8 mouse cellular contexts compared by ENCODE assay signal in the genomic region with DNA sequence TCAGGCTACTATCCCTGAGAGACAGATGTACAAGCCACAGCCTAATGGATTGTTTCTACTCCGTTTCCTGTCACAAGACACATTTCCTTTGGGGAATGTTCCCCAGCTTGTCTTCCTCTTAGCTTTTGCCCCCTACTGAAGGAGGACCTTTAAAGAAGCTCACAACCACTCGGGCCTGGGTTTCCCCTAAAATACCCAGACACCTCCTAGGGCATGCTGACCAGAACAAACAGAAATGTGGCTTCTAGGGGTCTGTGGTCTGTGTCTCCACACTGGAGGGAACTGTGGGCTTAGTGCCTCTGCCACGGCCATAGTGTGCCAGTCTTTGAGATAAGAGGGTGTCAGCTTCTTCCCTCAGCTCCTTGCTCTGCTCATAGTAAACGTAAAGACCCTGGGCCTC. TPM values are rescaled to one million over a fixed set of nuclear protein-coding genes. Genes with fewer than 3 reads are reported as not detected.
DNase-seq lines count a peak whose midpoint lies in the region; ATAC-seq and TF ChIP-seq lines count a peak whose summit lies in the region.

No protein-coding gene starts in this region.

- intact Hi-C loops in left cerebral cortex, adult 2 months (cut with DNase I) = no loop called here

- no peaks in the 10 kb centered on the region for H3K9me3 ChIP-seq in hindbrain, postnatal 0 days (ENCODE audit: low read length)
- H3K9me3 ChIP-seq in midbrain, postnatal 0 days (ENCODE audit: low read length) = no peaks in the 10 kb centered on the region

- DNase-seq in left cerebral cortex, adult 2 months (ENCODE audit: extremely low spot score in 1 of 2, low spot score in 2 of 2) = no peak
- DNase-seq in left cerebral cortex, adult 11 months (ENCODE audit: low spot score) = no peak
- no peak for DNase-seq in hindbrain, postnatal 0 days (ENCODE audit: low spot score)
- DNase-seq in midbrain, postnatal 0 days (ENCODE audit: low spot score) = no peak
- no peak for DNase-seq in left cerebral cortex, adult 9 months (ENCODE audit: low spot score in 2 of 2)
- DNase-seq in MN1 (ENCODE audit: low spot score) = no peak
- DNase-seq in urinary bladder, adult 2 months (ENCODE audit: low spot score) = no peak

- H3K36me3 ChIP-seq in hindbrain, postnatal 0 days (ENCODE audit: insufficient read depth, low read length) = peaks cover 22% of the 10 kb centered on the region
- peaks cover 25% of the 10 kb centered on the region for H3K36me3 ChIP-seq in midbrain, postnatal 0 days (ENCODE audit: insufficient read depth, low read length)

- no peak overlapping the region for H3K4me2 ChIP-seq in hindbrain, postnatal 0 days (ENCODE audit: low read depth, low read length)
- H3K4me2 ChIP-seq in midbrain, postnatal 0 days (ENCODE audit: low read depth, low read length, poor library complexity, severe bottlenecking) = no peak overlapping the region

- no peaks in the 10 kb centered on the region for H3K27me3 ChIP-seq in hindbrain, postnatal 0 days (ENCODE audit: insufficient read depth, low read length)
- H3K27me3 ChIP-seq in midbrain, postnatal 0 days (ENCODE audit: insufficient read depth, low read length) = no peaks in the 10 kb centered on the region

- no peak overlapping the region for H3K4me3 ChIP-seq in left cerebral cortex, adult 2 months
- peak overlapping the region; percentile 82 for H3K4me3 ChIP-seq in brown adipose tissue, adult 24 weeks (ENCODE audit: insufficient read depth, low read depth, low read length)
- no peak overlapping the region for H3K4me3 ChIP-seq in hindbrain, postnatal 0 days (ENCODE audit: low read length)
- no peak overlapping the region for H3K4me3 ChIP-seq in midbrain, postnatal 0 days (ENCODE audit: low read depth, low read length)

- ATAC-seq in hindbrain, postnatal 0 days = no peak
- ATAC-seq in midbrain, postnatal 0 days (ENCODE audit: low FRiP score) = no peak

- 67% methylated on average over 4 of the region's 4 CpGs for WGBS in hindbrain, postnatal 0 days
- 80% methylated on average over 4 of the region's 4 CpGs for WGBS in midbrain, postnatal 0 days

- no peak for TF ChIP-seq CTCF in left cerebral cortex, adult 2 months (IDR thresholded peaks at IDR 0.05)
- no peak for TF ChIP-seq CTCF in hindbrain, postnatal 0 days (IDR thresholded peaks at IDR 0.05; ENCODE audit: low read depth)
- no peak for TF ChIP-seq CTCF in midbrain, postnatal 0 days (IDR thresholded peaks at IDR 0.05)

- peaks cover 16% of the 10 kb centered on the region for H3K4me1 ChIP-seq in brown adipose tissue, adult 24 weeks (ENCODE audit: control insufficient read depth, insufficient read depth, insufficient read length, low read length)
- peaks cover 18% of the 10 kb centered on the region for H3K4me1 ChIP-seq in hindbrain, postnatal 0 days (ENCODE audit: insufficient read depth, low read length)
- H3K4me1 ChIP-seq in midbrain, postnatal 0 days (ENCODE audit: insufficient read depth, low read length) = peaks cover 10% of the 10 kb centered on the region

- peak overlapping the region; percentile 72 for H3K27ac ChIP-seq in left cerebral cortex, adult 2 months
- peak overlapping the region; percentile 78 for H3K27ac ChIP-seq in brown adipose tissue, adult 24 weeks (replicated peaks; ENCODE audit: low read depth, low read length)
- peak overlapping the region; percentile 33; the same call in 1 of the 2 replicates for H3K27ac ChIP-seq in hindbrain, postnatal 0 days
- H3K27ac ChIP-seq in midbrain, postnatal 0 days (ENCODE audit: low read depth, low read length) = no peak overlapping the region

- H3K9ac ChIP-seq in hindbrain, postnatal 0 days (replicated peaks; ENCODE audit: low read length) = no peak overlapping the region
- H3K9ac ChIP-seq in midbrain, postnatal 0 days (replicated peaks; ENCODE audit: low read length, poor library complexity, severe bottlenecking) = 0 out of 2 replicates have a peak overlapping the region, but pooled peaks have one; percentile 13

RNA-seq across cellular contexts. Expression of a gene that starts 2.6 kb away (rescaled TPM):
- 10 to 100 TPM; 11.6 to 12.8 TPM for total RNA-seq in left cerebral cortex, adult 2 months (2021)
- 0.95 and 2.3 TPM in 2 replicates for polyA plus RNA-seq in brown adipose tissue, adult 24 weeks (2012; ENCODE audit: insufficient read depth, insufficient read length, missing spikeins)
- total RNA-seq in hindbrain, postnatal 0 days (2014; rRNA removed) = 3.4 and 4.1 TPM in 2 replicates
- polyA plus RNA-seq in hindbrain, postnatal 0 days (2015; fragmentation: Nextera tagmentation; extraction: Ambion mirVana) = 4.1 and 5.3 TPM in 2 replicates
- total RNA-seq in midbrain, postnatal 0 days (2014; rRNA removed) = 0.99 and 4.1 TPM in 2 replicates
- polyA plus RNA-seq in midbrain, postnatal 0 days (2015; fragmentation: Nextera tagmentation; extraction: Ambion mirVana) = 4.4 and 6.5 TPM in 2 replicates
- 22.7 and 24.6 TPM in 2 replicates for polyA plus RNA-seq in urinary bladder, adult 2 months (2012; rRNA removed)

RNA-seq across cellular contexts. Expression of a gene that starts 2.7 kb away (rescaled TPM):
- total RNA-seq in left cerebral cortex, adult 2 months (2021) = 10 to 100 TPM; 15.9 to 21.2 TPM
- polyA plus RNA-seq in brown adipose tissue, adult 24 weeks (2012; ENCODE audit: insufficient read depth, insufficient read length, missing spikeins) = 11.5 and 13.6 TPM in 2 replicates
- 9.6 and 10.4 TPM in 2 replicates for total RNA-seq in hindbrain, postnatal 0 days (2014; rRNA removed)
- 12.3 and 14.6 TPM in 2 replicates for polyA plus RNA-seq in hindbrain, postnatal 0 days (2015; fragmentation: Nextera tagmentation; extraction: Ambion mirVana)
- total RNA-seq in midbrain, postnatal 0 days (2014; rRNA removed) = 13.1 and 14.5 TPM in 2 replicates
- 13.1 and 15.9 TPM in 2 replicates for polyA plus RNA-seq in midbrain, postnatal 0 days (2015; fragmentation: Nextera tagmentation; extraction: Ambion mirVana)
- 17.4 and 19.6 TPM in 2 replicates for polyA plus RNA-seq in urinary bladder, adult 2 months (2012; rRNA removed)

RNA-seq across cellular contexts. Expression of a gene that starts 2.8 kb away (rescaled TPM):
- total RNA-seq in left cerebral cortex, adult 2 months (2021) = under 1 TPM; 0.23 to 0.42 TPM
- polyA plus RNA-seq in brown adipose tissue, adult 24 weeks (2012; ENCODE audit: insufficient read depth, insufficient read length, missing spikeins) = not detected in 2 replicates
- total RNA-seq in hindbrain, postnatal 0 days (2014; rRNA removed) = 0.25 and 0.26 TPM in 2 replicates
- 0.18 TPM in 1 of 2 replicates, not detected in the other for polyA plus RNA-seq in hindbrain, postnatal 0 days (2015; fragmentation: Nextera tagmentation; extraction: Ambion mirVana)
- 0.28 TPM in 1 of 2 replicates, not detected in the other for total RNA-seq in midbrain, postnatal 0 days (2014; rRNA removed)
- polyA plus RNA-seq in midbrain, postnatal 0 days (2015; fragmentation: Nextera tagmentation; extraction: Ambion mirVana) = 0.09 and 0.10 TPM in 2 replicates
- 0.81 and 0.94 TPM in 2 replicates for polyA plus RNA-seq in urinary bladder, adult 2 months (2012; rRNA removed)

RNA-seq across cellular contexts. Expression of a gene that starts 9.5 kb away (rescaled TPM):
- 1 to 10 TPM; 4.8 to 7.2 TPM for total RNA-seq in left cerebral cortex, adult 2 months (2021)
- 2.0 TPM in 1 of 2 replicates, not detected in the other for polyA plus RNA-seq in brown adipose tissue, adult 24 weeks (2012; ENCODE audit: insufficient read depth, insufficient read length, missing spikeins)
- 0.97 and 5.2 TPM in 2 replicates for total RNA-seq in hindbrain, postnatal 0 days (2014; rRNA removed)
- polyA plus RNA-seq in hindbrain, postnatal 0 days (2015; fragmentation: Nextera tagmentation; extraction: Ambion mirVana) = 2.9 and 3.7 TPM in 2 replicates
- 3.3 and 4.9 TPM in 2 replicates for total RNA-seq in midbrain, postnatal 0 days (2014; rRNA removed)
- polyA plus RNA-seq in midbrain, postnatal 0 days (2015; fragmentation: Nextera tagmentation; extraction: Ambion mirVana) = 3.2 TPM in 2 replicates
- polyA plus RNA-seq in urinary bladder, adult 2 months (2012; rRNA removed) = 41.4 and 41.6 TPM in 2 replicates

RNA-seq across cellular contexts. Expression of a gene that starts 13.9 kb away (rescaled TPM):
- total RNA-seq in left cerebral cortex, adult 2 months (2021) = under 1 TPM; 0.14 to 0.29 TPM
- 22.0 and 26.4 TPM in 2 replicates for polyA plus RNA-seq in brown adipose tissue, adult 24 weeks (2012; ENCODE audit: insufficient read depth, insufficient read length, missing spikeins)
- 0.40 and 1.4 TPM in 2 replicates for total RNA-seq in hindbrain, postnatal 0 days (2014; rRNA removed)
- polyA plus RNA-seq in hindbrain, postnatal 0 days (2015; fragmentation: Nextera tagmentation; extraction: Ambion mirVana) = 0.36 and 0.39 TPM in 2 replicates
- total RNA-seq in midbrain, postnatal 0 days (2014; rRNA removed) = 1.2 TPM in 1 of 2 replicates, not detected in the other
- 0.27 and 0.37 TPM in 2 replicates for polyA plus RNA-seq in midbrain, postnatal 0 days (2015; fragmentation: Nextera tagmentation; extraction: Ambion mirVana)
- 1.2 and 1.4 TPM in 2 replicates for polyA plus RNA-seq in urinary bladder, adult 2 months (2012; rRNA removed)
